Mouse (Mus musculus): ENCODE measurements around the gene Gm8082. TPM values are rescaled to one million over a fixed set of nuclear protein-coding genes. Genes with fewer than 3 reads are reported as not detected.

Gene Gm8082
- polyA plus RNA-seq (2012; rRNA removed; ENCODE audit: low replicate concordance) = not detected in 2 replicates

DNA sequence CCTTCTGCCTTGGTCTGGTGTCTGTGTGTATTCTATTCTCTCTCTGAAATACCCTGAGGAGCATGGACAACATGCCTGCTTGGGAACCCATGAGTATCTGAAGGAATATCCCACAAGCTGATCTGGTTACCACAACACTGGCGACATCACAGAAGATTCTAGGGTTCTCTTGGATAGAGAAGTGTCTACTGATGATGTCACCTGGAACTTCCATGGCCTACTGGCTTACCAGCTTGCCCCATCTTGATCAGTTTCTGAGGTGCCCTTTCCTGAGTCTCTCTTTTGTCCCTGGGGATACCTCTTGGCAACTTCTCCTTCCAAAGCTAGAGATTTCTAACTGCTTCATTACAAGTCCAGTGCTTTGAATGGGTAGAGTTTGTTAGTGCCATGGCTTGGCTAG, at the start of gene Gm8082:
Gene Gm8082 (minus strand): TSS at position 101 of the 400 bp plus-strand sequence.

GRCm38 (mm10) chr14:43015528-43015927, 22.1 kb upstream of the Gm8082 start, which contains the start of gene Gm10376:
Gm10376 (minus strand) TSS chr14:43015628.

Other genes starting within 250 kb of the Gm8082 start
- not detected in 2 replicates for gene Gm3015, start 224.8 kb downstream of the Gm8082 start, polyA plus RNA-seq (2012; rRNA removed; ENCODE audit: low replicate concordance)
- not detected in 2 replicates for gene Gm10377, start 195.6 kb downstream of the Gm8082 start, polyA plus RNA-seq (2012; rRNA removed; ENCODE audit: low replicate concordance)
- gene Gm21977, start 140.1 kb downstream of the Gm8082 start, polyA plus RNA-seq (2012; rRNA removed; ENCODE audit: low replicate concordance) = not detected in 2 replicates
- not detected in 2 replicates for gene Gm10376, start 22.0 kb upstream of the Gm8082 start, polyA plus RNA-seq (2012; rRNA removed; ENCODE audit: low replicate concordance)
- gene Gm8094, start 83.0 kb upstream of the Gm8082 start, polyA plus RNA-seq (2012; rRNA removed; ENCODE audit: low replicate concordance) = not detected in 2 replicates
- not detected in 2 replicates for gene Gm8104, start 107.0 kb upstream of the Gm8082 start, polyA plus RNA-seq (2012; rRNA removed; ENCODE audit: low replicate concordance)
- not detected in 2 replicates for gene Gm7233, start 186.2 kb upstream of the Gm8082 start, polyA plus RNA-seq (2012; rRNA removed; ENCODE audit: low replicate concordance)
- gene Gm8122, start 241.7 kb upstream of the Gm8082 start, polyA plus RNA-seq (2012; rRNA removed; ENCODE audit: low replicate concordance) = not detected in 2 replicates